Mouse (Mus musculus) midbrain, embryonic 14.5 days (tissue): ENCODE data around the gene Tspan5. TPM values are rescaled to one million over a fixed set of nuclear protein-coding genes. Genes with fewer than 3 reads are reported as not detected.

Experiments
- ATAC-seq: fragments of 200-750 bp; cut with Nextera tagmentation; 2 replicates; pipeline ENCODE4 v1.8.0; 2017; ENCODE audit warnings: moderate number of reproducible peaks, moderate library complexity; ENCODE audit not compliant: low FRiP score, low TSS enrichment
- DNase-seq: peaks from one replicate; pipeline ENCODE4 v3.0.0-alpha.2; 2015
- H3K27ac ChIP-seq: fragments of 300-500 bp; sonication (generic); replicated peaks from 2 replicates; pipeline ENCODE4 v1.5.1; 2014; ENCODE audit warnings: mild to moderate bottlenecking, low read depth, low read length, moderate library complexity
- H3K27me3 ChIP-seq: fragments of 300-500 bp; sonication (generic); 2 replicates; pipeline ENCODE4 v1.6.1; 2014; ENCODE audit warnings: low read length, control low read depth, mixed read lengths; ENCODE audit not compliant: control insufficient read depth, insufficient read depth
- H3K36me3 ChIP-seq: fragments of 300-500 bp; sonication (generic); 2 replicates; pipeline ENCODE4 v1.6.1; 2014; ENCODE audit warnings: low read length, control low read depth; ENCODE audit not compliant: control insufficient read depth, insufficient read depth
- H3K4me1 ChIP-seq: fragments of 300-500 bp; sonication (generic); 2 replicates; pipeline ENCODE4 v1.6.1; 2014; ENCODE audit warnings: mild to moderate bottlenecking, antibody characterized with exemption, low read length, control low read depth; ENCODE audit not compliant: control insufficient read depth, insufficient read depth
- H3K4me2 ChIP-seq: fragments of 300-500 bp; sonication (generic); 2 replicates; pipeline ENCODE4 v1.6.1; 2014; ENCODE audit warnings: mild to moderate bottlenecking, low read length, moderate library complexity
- H3K4me3 ChIP-seq: fragments of 300-500 bp; sonication (generic); replicated peaks from 2 replicates; pipeline ENCODE4 v1.5.1; 2014; ENCODE audit warnings: low read depth, low read length
- H3K9ac ChIP-seq: fragments of 300-500 bp; sonication (generic); replicated peaks from 2 replicates; pipeline ENCODE4 v1.6.1; 2014; ENCODE audit warnings: mild to moderate bottlenecking, low read length, moderate library complexity
- H3K9me3 ChIP-seq: fragments of 300-500 bp; sonication (generic); 2 replicates; pipeline ENCODE4 v1.6.1; 2016; ENCODE audit warnings: low read length, control low read depth, mixed read lengths; ENCODE audit not compliant: control insufficient read depth
- WGBS: fragments of 180-500 bp; shearing (Covaris S2); extraction: QIAGEN DNeasy Blood & Tissue Kit; methylation state at CpG from one replicate; pipeline ENCODE4 v1.1.7; 2014; 5-methylcytosine and 5-hydroxymethylcytosine counted together
- polyA plus RNA-seq: library from polyadenylated mRNA; unstranded; fragments of >200 nt; fragmentation: Nextera tagmentation; extraction: Ambion mirVana; gene quantifications from 2 replicates; pipeline ENCODE4 v1.2.1, GENCODE M21; 2014

Gene Tspan5
- polyA plus RNA-seq, 1 experiment from 2014 or later = 119 TPM

GRCm38 (mm10) chr3:138847809-138848208, 105.8 kb downstream of the Tspan5 start:
- Histone ChIP-seq H3K4me2 (no peak overlapping the region), H3K27ac (no peak overlapping the region), H3K36me3 (no peaks in the 10 kb centered on the region), H3K9me3 (no peaks in the 10 kb centered on the region), H3K4me1 (peaks cover 32% of the 10 kb centered on the region), H3K9ac (no peak overlapping the region), H3K4me3 (no peak overlapping the region), H3K27me3 (no peaks in the 10 kb centered on the region)
- DNase-seq (no peak), ATAC-seq (no peak)
- 96% methylated on average over 3 of the region's 3 CpGs for WGBS

- Histone ChIP-seq H3K4me3 (no peak overlapping the region), H3K9me3 (no peaks in the 10 kb centered on the region), H3K9ac (no peak overlapping the region), H3K27me3 (no peaks in the 10 kb centered on the region), H3K36me3 (no peaks in the 10 kb centered on the region), H3K4me1 (peaks cover 53% of the 10 kb centered on the region), H3K27ac (0 out of 2 replicates have a peak overlapping the region, but pooled peaks have one; percentile 26), H3K4me2 (no peak overlapping the region)
- whole genome bisulfite sequencing = 60% methylated on average over 11 of the region's 11 CpGs
- ATAC-seq (no peak), DNase-seq (no peak)
Measured at GRCm38 (mm10) chr3:138849755-138850301, 107.8 kb downstream of the Tspan5 start.

GRCm38 (mm10) chr3:138851876-138852275, 109.9 kb downstream of the Tspan5 start:
- WGBS = 59% methylated on average over 8 of the region's 8 CpGs
- Histone ChIP-seq H3K9ac (no peak overlapping the region), H3K4me2 (no peak overlapping the region), H3K27ac (no peak overlapping the region), H3K4me1 (peaks cover 72% of the 10 kb centered on the region), H3K36me3 (no peaks in the 10 kb centered on the region), H3K9me3 (no peaks in the 10 kb centered on the region), H3K4me3 (no peak overlapping the region), H3K27me3 (no peaks in the 10 kb centered on the region)
- DNase-seq (no peak), ATAC-seq (peak; percentile 42; the same call in 1 of the 2 replicates)

- WGBS = 22% methylated on average over 13 of the region's 13 CpGs
- ATAC-seq (0 out of 2 replicates have a peak, but pooled peaks have one; percentile 12), DNase-seq (peak; percentile 77)
- H3K27ac ChIP-seq = 0 out of 2 replicates have a peak overlapping the region, but pooled peaks have one; percentile 32
- peak overlapping the region; percentile 26; the same call in 1 of the 2 replicates for H3K4me2 ChIP-seq
- no peaks in the 10 kb centered on the region for H3K36me3 ChIP-seq
- no peaks in the 10 kb centered on the region for H3K27me3 ChIP-seq
- no peaks in the 10 kb centered on the region for H3K9me3 ChIP-seq
- no peak overlapping the region for H3K9ac ChIP-seq
- H3K4me1 ChIP-seq = peaks cover 85% of the 10 kb centered on the region
- H3K4me3 ChIP-seq = no peak overlapping the region
Measured at GRCm38 (mm10) chr3:138852982-138853689, 111.1 kb downstream of the Tspan5 start.

GRCm38 (mm10) chr3:138853996-138854836, 112.2 kb downstream of the Tspan5 start:
- Histone ChIP-seq H3K4me1 (peaks cover 96% of the 10 kb centered on the region), H3K27ac (peak overlapping the region; percentile 58), H3K27me3 (no peaks in the 10 kb centered on the region), H3K4me2 (peak overlapping the region; percentile 26), H3K4me3 (no peak overlapping the region), H3K9me3 (no peaks in the 10 kb centered on the region), H3K9ac (no peak overlapping the region), H3K36me3 (no peaks in the 10 kb centered on the region)
- DNase-seq (peak; percentile 75), ATAC-seq (peak; percentile 9; the same call in 1 of the 2 replicates)
- 14% methylated on average over 16 of the region's 16 CpGs for WGBS

GRCm38 (mm10) chr3:138855387-138855786, 113.4 kb downstream of the Tspan5 start:
- Histone ChIP-seq H3K4me2 (no peak overlapping the region), H3K4me3 (no peak overlapping the region), H3K27me3 (no peaks in the 10 kb centered on the region), H3K36me3 (no peaks in the 10 kb centered on the region), H3K4me1 (peaks cover 93% of the 10 kb centered on the region), H3K9me3 (no peaks in the 10 kb centered on the region), H3K27ac (0 out of 2 replicates have a peak overlapping the region, but pooled peaks have one; percentile 15), H3K9ac (no peak overlapping the region)
- no peak for DNase-seq
- WGBS = 79% methylated on average over 5 of the region's 5 CpGs
- ATAC-seq = no peak

- peak; percentile 72 for DNase-seq
Measured at GRCm38 (mm10) chr3:138856946-138857345, 115.0 kb downstream of the Tspan5 start.

GRCm38 (mm10) chr3:138857805-138858546, 116.0 kb downstream of the Tspan5 start:
- Histone ChIP-seq H3K9me3 (no peaks in the 10 kb centered on the region), H3K27ac (peak overlapping the region; percentile 71; the same call in 1 of the 2 replicates), H3K9ac (no peak overlapping the region), H3K4me1 (peaks cover 73% of the 10 kb centered on the region), H3K4me3 (no peak overlapping the region), H3K27me3 (no peaks in the 10 kb centered on the region), H3K4me2 (no peak overlapping the region), H3K36me3 (no peaks in the 10 kb centered on the region)
- DNase-seq (peak; percentile 47), ATAC-seq (no peak)
- WGBS = 21% methylated on average over 12 of the region's 12 CpGs

More at GRCm38 (mm10) chr3:138856946-138857345, 115.0 kb downstream of the Tspan5 start:
- peak overlapping the region; percentile 32 for H3K4me2 ChIP-seq
- no peak overlapping the region for H3K4me3 ChIP-seq
- no peaks in the 10 kb centered on the region for H3K9me3 ChIP-seq
- WGBS = 30% methylated on average over 4 of the region's 4 CpGs
- H3K27ac ChIP-seq = peak overlapping the region; percentile 71
- H3K9ac ChIP-seq = peak overlapping the region; percentile 18; the same call in 1 of the 2 replicates
- ATAC-seq = peak; percentile 15; the same call in 1 of the 2 replicates
- peaks cover 83% of the 10 kb centered on the region for H3K4me1 ChIP-seq
- H3K27me3 ChIP-seq = no peaks in the 10 kb centered on the region
- no peaks in the 10 kb centered on the region for H3K36me3 ChIP-seq
